Mouse (Mus musculus) embryo, embryonic 10.5 days (tissue): ENCODE measurements around the gene Csnk2b.

Source experiments
- DNase-seq: peaks from one replicate; pipeline ENCODE4 v3.0.0-alpha.2; 2015; ENCODE audit warnings: low spot score

The Csnk2b gene

DNA sequence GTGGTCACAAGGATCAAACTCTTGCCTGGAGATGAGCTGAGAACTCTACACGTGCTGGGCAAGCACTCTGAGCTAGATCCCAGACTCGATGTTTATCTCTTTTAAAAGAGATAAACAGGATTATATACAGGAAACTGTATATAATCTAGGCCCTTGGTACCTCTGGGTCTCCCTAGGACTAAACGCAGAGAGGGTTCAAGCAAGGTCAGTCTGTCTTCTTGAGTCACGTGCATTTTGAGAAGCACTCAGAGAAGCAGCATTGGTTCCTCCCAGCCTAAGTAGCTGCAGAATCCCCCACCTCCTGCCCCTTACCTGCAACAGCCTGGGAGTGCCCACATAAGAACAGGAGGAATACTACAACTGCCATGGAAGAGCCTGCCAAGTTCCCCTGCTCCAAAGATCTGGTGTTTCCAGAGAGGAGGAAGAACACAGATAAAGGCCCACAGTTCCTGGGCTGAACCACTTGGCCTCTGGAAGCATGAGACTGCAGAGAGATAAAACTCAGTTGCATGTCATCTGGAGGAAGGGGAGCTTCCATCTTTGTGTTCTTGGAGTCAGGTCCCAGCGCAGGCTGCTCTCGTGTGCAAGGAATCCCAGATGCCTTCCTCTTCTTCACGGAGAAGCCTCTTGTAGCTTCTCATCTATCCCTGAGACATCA, 36.5 kb downstream of the Csnk2b start, which contains the start of gene Ly6g6f:
Gene Ly6g6f, minus strand, starts transcription at position 403 of the 658 bp plus-strand sequence.
- no peak for DNase-seq

DNA sequence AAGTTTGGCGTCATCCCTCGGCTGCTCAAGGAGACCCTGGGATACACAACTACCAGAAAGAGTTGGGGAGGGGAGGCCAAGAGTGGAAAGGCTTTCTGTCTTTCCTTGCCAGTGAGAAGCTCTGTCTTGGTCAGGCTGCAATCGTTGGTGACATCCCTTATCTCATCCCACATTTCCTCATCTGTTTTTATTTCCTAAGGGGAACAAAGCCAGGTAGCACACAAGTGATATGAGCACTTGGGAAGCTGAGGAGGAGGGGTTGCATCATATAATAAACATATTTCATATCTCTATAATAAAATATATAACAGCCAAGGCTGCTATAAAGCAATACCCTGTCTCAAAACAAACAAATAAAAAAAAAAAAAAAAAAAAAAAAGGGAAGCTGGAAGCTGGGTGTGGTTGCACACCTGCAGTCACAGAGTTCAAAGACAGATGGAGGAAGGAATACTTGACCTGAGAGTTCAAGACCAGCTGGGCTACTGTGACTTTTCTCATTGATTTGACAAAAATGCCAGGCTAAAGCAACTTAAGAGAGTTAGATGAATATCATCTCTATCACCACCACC, 37.8 kb downstream of the Csnk2b start:
- DNase-seq, result no peak

DNA sequence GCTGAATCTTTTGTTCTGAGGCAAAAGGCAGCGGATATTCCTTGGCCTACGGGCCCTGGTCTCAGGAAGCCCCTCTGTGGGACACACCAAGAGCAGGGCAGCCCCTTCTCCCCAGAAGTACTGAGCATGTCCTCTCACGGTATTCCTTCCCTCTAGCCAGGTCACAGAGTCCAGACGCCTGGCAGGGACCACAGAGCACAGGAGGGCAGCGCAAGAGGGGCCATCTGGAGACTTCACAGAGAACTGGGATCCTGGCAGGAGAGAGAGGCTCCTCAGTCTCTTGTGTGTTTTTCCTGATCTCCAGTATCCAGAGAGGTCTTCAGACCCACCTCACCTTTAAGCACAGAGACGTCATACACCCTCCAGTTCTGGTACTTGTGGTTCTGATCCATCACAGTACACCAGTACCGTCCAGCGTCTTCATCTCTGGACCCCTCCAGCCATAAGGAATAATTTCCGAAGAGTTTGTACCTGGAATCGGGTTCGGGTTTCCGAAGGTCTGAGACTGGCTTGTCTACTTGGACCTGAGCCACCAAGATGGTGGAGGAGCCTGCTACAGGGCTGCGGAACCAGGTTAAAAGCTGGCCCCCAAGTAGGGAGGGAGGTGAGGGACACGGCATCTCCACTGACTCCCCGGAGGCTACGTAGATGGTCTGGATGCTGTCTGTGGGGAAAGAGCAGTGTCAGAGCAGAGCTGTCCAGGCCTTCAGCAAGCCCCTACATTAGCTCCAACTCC, 38.8 kb downstream of the Csnk2b start:
- no peak for DNase-seq

- no peak for DNase-seq
Measured at GRCm38 (mm10) chr17:35080710-35081109, 41.1 kb downstream of the Csnk2b start.

GRCm38 (mm10) chr17:35080248-35080647, 41.6 kb downstream of the Csnk2b start:
- DNase-seq, result no peak

GRCm38 (mm10) chr17:35079778-35080177, 42.1 kb downstream of the Csnk2b start:
- no peak for DNase-seq

DNA sequence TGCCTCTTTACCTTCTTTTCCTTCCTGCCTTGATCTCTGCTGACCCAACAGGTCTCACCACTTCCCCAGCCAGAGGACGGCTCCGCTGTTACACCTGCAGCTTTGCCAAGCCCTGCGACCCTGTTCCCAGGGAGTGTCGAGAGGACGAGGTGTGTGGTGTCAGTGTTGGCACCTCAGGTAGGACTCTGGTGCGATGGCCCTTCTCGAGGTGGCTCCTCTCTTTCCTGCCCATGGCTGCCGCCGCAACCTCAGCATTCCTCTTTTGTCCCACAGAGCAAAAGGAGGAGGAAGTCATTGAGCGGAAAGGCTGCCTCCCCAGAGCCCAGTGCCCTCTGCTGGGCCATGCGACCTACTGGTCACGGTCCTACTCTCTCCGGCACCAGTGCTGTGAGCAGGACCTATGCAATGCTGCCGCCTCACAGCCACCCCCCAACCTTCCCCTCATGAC, 44.0 kb downstream of the Csnk2b start, which contains the start of gene Ly6g6d:
Gene Ly6g6d, minus strand, starts transcription at position 280 of the 448 bp plus-strand sequence.
- peak; percentile 70 for DNase-seq

DNA sequence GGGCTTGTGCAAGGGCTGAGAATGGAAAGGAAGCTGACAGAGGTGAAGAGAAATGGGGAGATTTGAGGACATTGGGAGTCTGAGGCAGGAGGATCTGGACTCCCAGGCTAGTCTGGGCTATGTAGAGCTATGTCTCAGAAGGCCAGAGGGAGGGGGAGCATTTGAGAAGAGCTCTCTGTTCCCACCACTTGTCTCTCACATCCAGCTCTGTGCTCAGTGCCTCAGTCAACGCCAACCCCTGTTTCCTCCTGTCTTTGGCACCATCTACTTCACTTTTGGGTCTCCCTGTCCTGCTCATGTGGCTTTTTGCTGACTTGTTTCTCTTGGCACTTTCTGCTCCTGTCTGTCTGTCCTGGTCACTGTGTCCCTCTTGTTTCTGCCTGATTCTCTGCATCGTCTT, 44.6 kb downstream of the Csnk2b start:
- DNase-seq, result no peak

GRCm38 (mm10) chr17:35076507-35077176, 45.2 kb downstream of the Csnk2b start, which contains the start of gene Ly6g6e:
Gene Ly6g6e (plus strand): TSS chr17:35076902.
- no peak for DNase-seq

DNA sequence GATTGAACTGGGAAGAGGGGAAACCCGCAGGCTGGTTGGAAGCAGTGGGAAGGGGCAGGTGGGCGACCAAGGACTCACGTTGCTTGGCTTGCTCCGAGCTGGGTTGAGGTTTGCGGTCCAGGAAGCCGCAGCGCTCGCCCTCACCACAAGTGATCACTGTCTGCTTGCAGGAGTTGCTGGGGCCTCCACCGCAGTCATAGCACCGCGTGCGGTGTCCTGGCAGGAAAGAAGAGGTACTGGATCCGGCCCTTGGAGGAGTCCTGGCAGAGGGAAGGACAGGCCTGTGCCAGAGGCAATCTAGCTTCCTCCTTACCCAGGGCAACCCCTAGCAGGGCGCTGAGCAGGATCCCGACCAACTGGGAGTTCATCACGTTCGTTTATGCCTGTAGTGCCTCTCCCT, 47.8 kb downstream of the Csnk2b start:
- DNase-seq, result no peak

- DNase-seq, result no peak
Measured at GRCm38 (mm10) chr17:35071454-35071853, 50.4 kb downstream of the Csnk2b start.

DNA sequence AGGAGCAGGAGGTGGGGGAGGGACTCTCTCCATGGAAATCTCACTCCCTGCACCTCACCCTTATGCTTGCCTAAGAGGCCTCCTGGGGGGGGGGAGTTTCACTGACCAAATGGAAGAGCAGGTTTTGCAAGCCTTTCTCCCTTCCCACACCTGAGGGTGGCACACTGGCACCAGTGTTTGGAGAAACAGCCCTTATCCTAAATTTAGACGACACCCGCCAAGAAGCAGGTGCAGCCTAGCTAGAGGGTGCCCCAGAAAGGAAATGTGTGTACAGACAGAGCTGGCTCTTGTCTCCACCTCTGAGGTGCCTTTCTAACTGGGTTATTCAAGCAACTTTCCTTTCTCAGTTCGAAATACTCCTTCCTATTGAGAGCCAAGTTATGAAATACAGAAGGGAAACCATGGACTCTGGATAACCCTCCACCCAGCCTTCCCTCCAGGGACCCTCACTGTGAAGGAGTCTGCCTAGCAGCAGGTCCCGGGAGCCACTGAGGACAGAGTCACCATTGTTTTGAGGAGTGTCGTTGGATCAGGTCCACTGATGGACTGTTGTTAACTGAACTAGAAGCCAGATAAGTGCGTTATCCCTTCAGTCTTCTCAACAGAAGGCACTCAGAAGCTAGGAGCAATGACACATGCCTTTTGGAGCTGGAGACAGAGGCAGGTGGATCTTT, 51.2 kb downstream of the Csnk2b start:
- no peak for DNase-seq

- DNase-seq, result no peak
Measured at GRCm38 (mm10) chr17:35068213-35068914, 53.5 kb downstream of the Csnk2b start.
